Mouse (Mus musculus) liver, embryonic 15.5 days (tissue): Measurements from ENCODE around the gene Zic4. TPM values are rescaled to one million over a fixed set of nuclear protein-coding genes. Genes with fewer than 3 reads are reported as not detected.

Source experiments
- ATAC-seq: fragments of 200-750 bp; cut with Nextera tagmentation; 2 replicates; pipeline ENCODE4 v1.8.0; 2017; ENCODE audit warnings: moderate number of reproducible peaks, mild to moderate bottlenecking, moderate library complexity; ENCODE audit not compliant: insufficient read depth
- H3K27ac ChIP-seq: fragments of 300-500 bp; sonication (generic); replicated peaks from 2 replicates; pipeline ENCODE4 v1.5.1; 2015; ENCODE audit warnings: mild to moderate bottlenecking, inconsistent platforms
- H3K27me3 ChIP-seq: fragments of 300-500 bp; sonication (generic); 2 replicates; pipeline ENCODE4 v1.6.1; 2015; ENCODE audit warnings: mild to moderate bottlenecking, inconsistent platforms
- H3K36me3 ChIP-seq: fragments of 300-500 bp; sonication (generic); replicated peaks from 2 replicates; pipeline ENCODE4 v1.6.1; 2015; ENCODE audit warnings: moderate library complexity, mild to moderate bottlenecking, inconsistent platforms
- H3K4me1 ChIP-seq: fragments of 300-500 bp; sonication (generic); replicated peaks from 2 replicates; pipeline ENCODE4 v1.6.1; 2015; ENCODE audit warnings: inconsistent platforms
- H3K4me2 ChIP-seq: fragments of 300-500 bp; sonication (generic); 2 replicates; pipeline ENCODE4 v1.6.1; 2015; ENCODE audit warnings: moderate library complexity, mild to moderate bottlenecking, inconsistent platforms
- H3K4me3 ChIP-seq: fragments of 300-500 bp; sonication (generic); replicated peaks from 2 replicates; pipeline ENCODE4 v1.5.1; 2015; ENCODE audit warnings: mild to moderate bottlenecking, inconsistent platforms
- H3K9ac ChIP-seq: fragments of 300-500 bp; sonication (generic); 2 replicates; pipeline ENCODE4 v1.6.1; 2015; ENCODE audit warnings: moderate library complexity, mild to moderate bottlenecking, inconsistent platforms
- H3K9me3 ChIP-seq: fragments of 300-500 bp; sonication (generic); replicated peaks from 2 replicates; pipeline ENCODE4 v1.6.1; 2016; ENCODE audit warnings: inconsistent platforms
- WGBS: fragments of 180-500 bp; shearing (Covaris S2); methylation state at CpG from one replicate; pipeline ENCODE4 v1.1.7; 2015; ENCODE audit warnings: mixed read lengths; ENCODE audit not compliant: insufficient replicate concordance; 5-methylcytosine and 5-hydroxymethylcytosine counted together
- polyA plus RNA-seq: library from polyadenylated mRNA; unstranded; fragments of >200 nt; fragmentation: Nextera tagmentation; extraction: Ambion mirVana; gene quantifications from 2 replicates; pipeline ENCODE4 v1.2.1, GENCODE M21; 2015

Gene Zic4
- polyA plus RNA-seq, 1 experiment from 2014 or later = not detected

DNA sequence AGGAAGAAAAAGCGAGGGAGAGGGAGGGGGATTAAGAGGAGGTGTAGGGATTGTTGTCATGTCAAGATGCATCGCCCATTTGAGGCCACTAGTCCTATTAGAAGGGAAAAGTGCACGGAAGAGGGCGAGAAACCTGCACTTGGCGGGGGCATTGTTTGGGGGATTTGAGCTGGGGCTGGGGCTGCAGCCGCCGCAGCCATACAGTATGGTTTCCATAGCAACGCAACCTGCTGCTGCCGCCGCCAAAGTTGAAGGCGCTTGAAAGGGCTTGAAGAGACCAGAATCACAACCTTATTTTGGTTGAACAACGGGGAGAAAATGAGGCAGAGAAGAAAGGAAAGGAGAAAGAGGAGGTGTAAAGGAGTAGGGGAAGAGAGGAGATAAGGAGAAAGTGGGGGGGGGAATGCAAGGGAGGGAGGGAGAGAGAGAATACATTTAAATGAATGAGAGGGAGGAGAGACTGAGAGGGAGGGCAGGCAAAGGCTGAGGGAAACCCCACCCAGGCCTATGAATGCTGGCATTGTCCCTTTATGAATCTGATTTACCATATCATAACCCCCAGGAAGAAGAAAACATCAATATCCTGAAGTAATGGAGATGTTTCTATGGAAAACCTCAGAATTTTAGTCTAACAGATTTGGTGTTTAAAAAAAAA lies 51.9 kb downstream of the Zic4 start:
- 3% methylated on average over 12 of the region's 12 CpGs for WGBS
- no peaks in the 10 kb centered on the region for H3K36me3 ChIP-seq
- H3K9me3 ChIP-seq = no peaks in the 10 kb centered on the region
- ATAC-seq = no peak
- no peak overlapping the region for H3K4me2 ChIP-seq
- H3K4me3 ChIP-seq = no peak overlapping the region
- H3K27me3 ChIP-seq = peaks cover 38% of the 10 kb centered on the region
- H3K4me1 ChIP-seq = no peaks in the 10 kb centered on the region
- H3K27ac ChIP-seq = no peak overlapping the region
- no peak overlapping the region for H3K9ac ChIP-seq

DNA sequence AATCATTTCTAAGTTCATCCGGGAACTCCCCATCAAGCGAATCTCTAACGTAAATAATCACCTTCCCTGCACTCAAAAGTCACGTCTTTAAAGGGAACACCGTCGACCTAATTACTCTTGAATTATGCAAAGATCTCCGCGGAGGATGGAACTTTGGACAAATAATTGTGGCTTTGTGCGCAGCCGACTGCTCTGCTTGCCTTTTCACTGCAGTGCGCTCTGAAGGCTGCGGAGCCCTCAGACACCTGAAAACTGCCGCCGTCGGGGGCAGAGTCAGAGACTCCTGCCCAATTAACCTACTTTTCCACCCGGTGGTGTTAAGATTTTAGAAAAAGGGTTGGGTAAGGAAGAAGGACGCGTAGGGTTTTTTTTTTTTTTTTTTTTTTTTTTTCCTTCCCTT lies 58.2 kb downstream of the Zic4 start:
- Histone ChIP-seq H3K27ac (no peak overlapping the region), H3K36me3 (no peaks in the 10 kb centered on the region), H3K4me3 (no peak overlapping the region), H3K4me2 (no peak overlapping the region), H3K27me3 (peaks cover 18% of the 10 kb centered on the region), H3K9me3 (no peaks in the 10 kb centered on the region), H3K9ac (no peak overlapping the region), H3K4me1 (no peaks in the 10 kb centered on the region)
- ATAC-seq = no peak
- WGBS = 5% methylated on average over 18 of the region's 18 CpGs

Other genes starting within 250 kb of the Zic4 start
- 0.03 TPM in 1 of 2 replicates, not detected in the other for gene Zic1, start 3.4 kb downstream of the Zic4 start, polyA plus RNA-seq